Mouse (Mus musculus) skeletal muscle tissue, adult 2 months (tissue): ENCODE results near the gene Gfpt2.
"Not testable (repeated sequence)": the region's sequence is repeated elsewhere in the genome, so short reads cannot be mapped to it uniquely, and the experiment has no call there.

Experiments
- DNase-seq: peaks from one replicate; pipeline ENCODE4 v3.0.0-alpha.2; 2012; ENCODE audit warnings: low read depth, low spot score

Gene Gfpt2

GRCm38 (mm10) chr11:49793131-49793530, 847 bp upstream of the Gfpt2 start:
- peak; percentile 46 for DNase-seq

GRCm38 (mm10) chr11:49794342-49795144, 565 bp downstream of the Gfpt2 start:
- no peak for DNase-seq

- DNase-seq, result no peak
Observed at GRCm38 (mm10) chr11:49798931-49799330, 5.0 kb downstream of the Gfpt2 start.

- no peak for DNase-seq
Observed at GRCm38 (mm10) chr11:49801516-49801915, 7.5 kb downstream of the Gfpt2 start.

GRCm38 (mm10) chr11:49803801-49804200, 9.8 kb downstream of the Gfpt2 start:
- no peak for DNase-seq

- DNase-seq, result no peak
Observed at GRCm38 (mm10) chr11:49806218-49806617, 12.2 kb downstream of the Gfpt2 start.

- no peak for DNase-seq
Observed at GRCm38 (mm10) chr11:49808946-49809345, 15.0 kb downstream of the Gfpt2 start.

- DNase-seq, result not testable (repeated sequence)
Observed at GRCm38 (mm10) chr11:49810696-49811095, 16.7 kb downstream of the Gfpt2 start.

- peak; percentile 76 for DNase-seq
Observed at GRCm38 (mm10) chr11:49811099-49811541, 17.1 kb downstream of the Gfpt2 start.

GRCm38 (mm10) chr11:49811879-49812278, 17.9 kb downstream of the Gfpt2 start:
- no peak for DNase-seq

- no peak for DNase-seq
Observed at GRCm38 (mm10) chr11:49818869-49819566, 25.0 kb downstream of the Gfpt2 start.

GRCm38 (mm10) chr11:49819676-49820075, 25.7 kb downstream of the Gfpt2 start:
- DNase-seq, result no peak

- DNase-seq, result no peak
Observed at GRCm38 (mm10) chr11:49820928-49821327, 26.9 kb downstream of the Gfpt2 start.

- DNase-seq, result no peak
Observed at GRCm38 (mm10) chr11:49821546-49821945, 27.6 kb downstream of the Gfpt2 start.

- no peak for DNase-seq
Observed at GRCm38 (mm10) chr11:49822337-49822736, 28.4 kb downstream of the Gfpt2 start.

GRCm38 (mm10) chr11:49824896-49825295, 30.9 kb downstream of the Gfpt2 start:
- DNase-seq, result no peak

GRCm38 (mm10) chr11:49827243-49827642, 33.3 kb downstream of the Gfpt2 start:
- DNase-seq, result no peak

GRCm38 (mm10) chr11:49829176-49829745, 35.3 kb downstream of the Gfpt2 start:
- DNase-seq, result no peak

- DNase-seq, result no peak
Observed at GRCm38 (mm10) chr11:49831980-49832379, 38.0 kb downstream of the Gfpt2 start.

- DNase-seq, result no peak
Observed at GRCm38 (mm10) chr11:49832962-49833361, 39.0 kb downstream of the Gfpt2 start.

GRCm38 (mm10) chr11:49834248-49834647, 40.3 kb downstream of the Gfpt2 start:
- DNase-seq, result no peak

- DNase-seq, result no peak
Observed at GRCm38 (mm10) chr11:49835257-49835956, 41.4 kb downstream of the Gfpt2 start.
